Mouse (Mus musculus): Measurements from ENCODE around the gene Cd72.

Gene Cd72

DNA sequence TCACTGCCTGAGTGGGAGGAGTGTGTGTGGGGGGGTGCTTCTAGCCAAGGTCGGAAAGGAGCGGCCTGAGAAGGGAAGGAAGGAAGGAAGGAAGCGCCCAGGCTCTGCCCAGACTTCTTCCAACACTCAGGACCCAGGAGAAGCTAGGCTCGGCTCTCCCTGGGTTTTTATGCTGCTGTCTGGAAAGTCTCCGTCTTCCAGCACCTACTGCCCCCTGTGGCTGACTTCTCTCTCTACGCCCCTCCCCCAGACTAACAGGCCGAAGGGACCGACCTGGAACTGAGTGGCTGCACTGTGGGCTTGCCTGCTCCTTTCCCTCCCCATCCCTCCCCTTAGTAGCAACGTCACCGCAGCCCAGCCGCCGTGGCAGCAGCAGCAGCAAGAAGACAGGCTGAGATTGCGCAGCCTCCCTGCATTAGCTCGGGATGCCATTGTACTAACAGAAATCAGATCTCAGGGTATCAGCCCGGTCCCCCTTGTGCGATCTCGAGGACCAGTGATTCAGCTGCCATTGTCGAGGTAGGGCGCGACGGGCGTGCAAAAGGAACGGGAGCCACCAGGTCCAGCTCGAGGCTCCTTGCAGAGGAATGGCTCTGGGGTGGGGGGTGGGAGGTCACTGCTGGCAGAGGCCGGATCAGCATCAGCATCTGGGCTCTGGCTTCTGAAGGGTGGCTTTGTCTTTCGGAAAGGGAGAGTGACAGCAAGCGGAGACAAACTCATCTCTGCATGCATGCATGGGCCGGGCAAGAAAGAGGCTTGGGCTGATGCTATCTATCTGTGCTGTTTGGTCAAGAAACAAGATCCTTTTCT lies 48.1 kb downstream of the Cd72 start:
- peak; percentile 88 to 91 for DNase-seq (ENCODE audit: low spot score in 2 of 2)

DNA sequence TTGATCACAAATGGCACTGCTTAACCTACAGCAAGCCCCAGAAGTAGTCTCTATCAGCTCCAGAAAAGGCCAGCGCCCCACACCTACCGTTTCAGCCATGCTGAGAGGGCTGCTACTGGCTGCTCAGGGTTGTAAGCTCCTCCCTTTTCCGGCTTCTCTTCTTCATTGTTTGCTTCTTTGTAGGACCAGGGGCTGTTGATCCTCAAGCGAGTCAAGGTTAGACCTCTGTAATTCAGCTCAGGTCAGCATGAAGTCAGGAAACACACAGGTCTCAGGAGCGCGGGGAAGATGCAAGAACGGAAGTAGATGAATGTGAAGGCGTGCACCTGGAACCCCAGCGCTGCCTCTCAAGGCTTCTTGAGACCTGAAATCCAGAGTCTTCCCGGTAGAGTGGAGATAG lies 49.7 kb downstream of the Cd72 start:
- DNase-seq (ENCODE audit: low spot score in 2 of 2): no peak

DNA sequence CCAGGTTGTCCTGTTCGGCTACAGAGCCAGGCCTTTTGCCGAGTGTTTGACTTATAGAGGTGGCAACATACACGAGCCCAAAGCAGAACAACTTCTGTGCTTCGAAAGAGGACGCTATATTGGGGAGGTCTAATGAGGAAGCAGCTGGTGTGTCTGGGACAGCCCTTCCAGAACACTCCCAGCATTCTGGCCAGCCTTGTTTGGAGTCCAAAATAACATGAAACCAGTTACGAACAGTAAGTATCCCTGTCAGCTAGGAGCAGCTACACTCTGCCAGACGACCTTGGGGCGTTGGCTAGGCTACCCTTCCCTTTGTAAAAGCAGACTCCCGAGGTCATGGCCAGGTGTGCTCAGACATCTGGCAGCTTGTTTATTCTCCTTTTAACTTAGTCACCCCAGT lies 52.2 kb downstream of the Cd72 start:
- peak in 1 of 2 experiments; percentile 35 for DNase-seq (ENCODE audit: low spot score in 2 of 2)

DNA sequence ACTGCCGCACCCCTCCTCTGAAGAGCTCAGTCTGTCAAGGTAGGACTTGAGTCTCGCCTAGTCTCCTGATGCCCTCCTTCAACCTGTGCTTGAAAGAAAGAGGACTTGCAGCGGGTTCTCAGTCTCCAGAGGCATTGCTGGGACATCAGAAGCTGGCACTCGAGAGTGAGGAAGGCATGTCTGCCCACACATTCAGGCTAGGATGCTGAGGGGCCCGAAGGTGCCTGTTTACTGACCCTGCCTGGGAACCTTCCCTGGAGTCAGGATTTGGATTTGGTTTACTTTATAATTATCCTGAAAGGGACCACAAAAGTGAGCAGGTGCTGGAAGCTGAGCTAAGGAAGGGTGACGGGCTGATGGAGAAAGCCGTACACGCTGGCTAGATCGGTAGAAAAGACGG lies 52.9 kb downstream of the Cd72 start:
- no peak for DNase-seq (ENCODE audit: low spot score in 2 of 2)

DNA sequence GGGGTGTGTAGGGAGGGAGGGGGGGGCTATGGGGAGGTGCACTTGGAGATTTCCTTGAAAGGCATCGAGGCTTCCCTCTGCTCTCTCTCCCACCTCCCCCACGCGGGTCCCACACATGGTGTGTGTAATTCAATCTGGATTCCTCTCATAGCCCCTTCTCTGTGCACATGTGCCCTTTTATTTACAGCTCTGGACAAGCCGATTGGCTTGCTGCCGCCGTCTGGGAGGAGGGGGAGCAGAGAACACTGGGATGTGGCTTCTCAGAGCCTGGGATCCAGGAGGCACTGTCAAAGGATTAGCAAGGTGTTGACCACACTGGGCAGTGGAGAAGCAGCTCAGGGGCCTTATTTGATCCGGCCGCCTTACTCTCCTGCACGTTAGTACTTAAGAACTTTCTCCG lies 53.5 kb downstream of the Cd72 start:
- no peak for DNase-seq (ENCODE audit: low spot score in 2 of 2)

DNA sequence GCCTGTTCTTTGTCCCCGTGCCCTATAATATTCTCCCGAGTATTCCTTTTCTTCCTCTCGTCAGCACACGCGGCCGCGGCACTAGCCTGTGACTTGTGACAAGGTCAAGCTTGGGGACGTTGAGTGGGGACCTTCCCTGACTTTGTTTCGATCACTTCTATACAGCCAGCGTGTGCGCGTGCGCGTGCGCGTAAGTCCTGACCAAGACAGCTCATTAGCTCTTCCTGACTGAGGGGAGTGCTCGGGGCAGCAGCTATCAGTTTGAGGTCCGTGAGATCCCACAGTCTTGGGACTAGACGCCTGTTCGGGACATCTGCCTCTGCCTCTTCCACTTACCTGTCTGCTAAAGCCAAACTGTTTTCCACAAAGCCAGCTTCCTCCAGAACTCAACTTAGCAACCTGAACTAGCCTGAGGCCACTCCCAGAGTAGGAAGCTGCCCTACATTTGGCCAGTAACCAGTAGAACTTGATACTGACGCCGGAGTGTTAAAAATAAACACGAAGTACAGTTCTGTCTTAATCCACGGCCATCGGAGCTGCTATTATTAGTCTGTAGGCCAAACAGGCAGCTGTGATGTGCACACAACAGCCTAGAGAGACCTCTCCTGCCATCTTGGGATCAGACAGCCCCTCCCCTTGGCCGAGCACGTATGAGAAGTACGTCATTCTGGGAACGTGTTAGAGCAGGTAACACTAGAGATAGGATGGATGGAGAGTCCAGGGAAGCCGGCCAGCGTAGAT lies 54.9 kb downstream of the Cd72 start:
- DNase-seq (ENCODE audit: low spot score in 2 of 2): no peak

DNA sequence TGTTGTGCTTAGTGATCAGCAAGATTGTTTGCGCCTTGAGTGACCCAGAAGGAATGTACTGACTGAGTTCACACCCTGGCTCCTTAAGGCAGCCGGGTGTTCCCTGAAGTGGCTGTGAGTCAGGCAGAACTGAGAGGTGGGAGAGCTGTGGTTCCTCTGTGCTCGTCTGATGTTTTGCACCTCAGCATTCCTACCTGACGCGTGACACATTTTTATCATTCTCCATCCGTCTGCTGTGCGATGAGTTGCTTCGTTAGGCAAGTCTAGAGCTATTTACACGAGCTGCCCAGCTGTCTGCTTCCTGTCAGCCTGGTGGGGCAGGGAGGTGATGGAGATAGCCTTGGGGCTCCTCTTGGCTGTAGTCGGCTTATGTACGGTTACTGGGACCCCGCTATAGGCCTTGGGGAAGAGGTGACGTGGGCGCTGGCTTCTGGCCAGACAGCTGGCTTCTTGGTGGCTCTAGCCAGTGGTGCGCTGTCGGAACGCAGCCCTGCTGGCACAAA lies 55.5 kb downstream of the Cd72 start:
- peak; percentile 70 to 75 for DNase-seq (ENCODE audit: low spot score in 2 of 2)

DNA sequence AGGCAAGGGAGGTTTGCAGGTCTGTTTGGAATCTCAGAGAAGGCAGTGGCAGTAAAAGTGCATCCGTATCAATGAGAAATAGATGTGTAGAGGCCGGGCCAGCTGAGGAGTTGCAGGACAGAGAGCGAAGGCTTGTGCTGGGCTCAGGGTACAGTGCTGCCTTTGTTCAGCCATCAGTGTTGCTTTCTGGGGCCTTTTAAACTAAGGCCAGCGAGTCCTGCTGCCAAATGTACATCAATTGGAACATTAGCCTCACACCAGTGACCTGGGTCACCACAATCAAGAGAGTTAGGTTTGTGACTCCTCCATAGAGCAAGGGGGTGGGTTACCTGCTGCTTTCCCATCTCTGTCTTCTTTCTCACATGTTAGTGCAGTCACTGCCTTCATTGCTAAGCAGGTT lies 56.4 kb downstream of the Cd72 start:
- peak; percentile 50 to 65 for DNase-seq (ENCODE audit: low spot score in 2 of 2)
